Mouse (Mus musculus) midbrain, embryonic 12.5 days (tissue): ENCODE measurements around the gene Rtraf. TPM values are rescaled to one million over a fixed set of nuclear protein-coding genes. Genes with fewer than 3 reads are reported as not detected.

ENCODE experiments used
- ATAC-seq: fragments of 200-750 bp; cut with Nextera tagmentation; 2 replicates; pipeline ENCODE4 v1.8.0; 2017; ENCODE audit warnings: low read depth, moderate TSS enrichment, moderate library complexity; ENCODE audit not compliant: low FRiP score
- H3K27ac ChIP-seq: fragments of 300-500 bp; sonication (generic); replicated peaks from 2 replicates; pipeline ENCODE4 v1.5.1; 2016; ENCODE audit warnings: mild to moderate bottlenecking
- H3K27me3 ChIP-seq: fragments of 300-500 bp; sonication (generic); 2 replicates; pipeline ENCODE4 v1.6.1; 2016; ENCODE audit warnings: mild to moderate bottlenecking
- H3K36me3 ChIP-seq: fragments of 300-500 bp; sonication (generic); 2 replicates; pipeline ENCODE4 v1.6.1; 2016
- H3K4me1 ChIP-seq: fragments of 300-500 bp; sonication (generic); 2 replicates; pipeline ENCODE4 v1.6.1; 2016
- H3K4me2 ChIP-seq: fragments of 300-500 bp; sonication (generic); replicated peaks from 2 replicates; pipeline ENCODE4 v1.6.1; 2016; ENCODE audit warnings: mild to moderate bottlenecking, moderate library complexity
- H3K4me3 ChIP-seq: fragments of 300-500 bp; sonication (generic); 2 replicates; pipeline ENCODE4 v1.5.1; 2016; ENCODE audit warnings: mild to moderate bottlenecking
- H3K9ac ChIP-seq: fragments of 300-500 bp; sonication (generic); replicated peaks from 2 replicates; pipeline ENCODE4 v1.6.1; 2016; ENCODE audit warnings: mild to moderate bottlenecking, moderate library complexity
- H3K9me3 ChIP-seq: fragments of 300-500 bp; sonication (generic); 2 replicates; pipeline ENCODE4 v1.6.1; 2016; ENCODE audit warnings: mild to moderate bottlenecking
- WGBS: fragments of 180-500 bp; shearing (Covaris S2); methylation state at CpG from one replicate; pipeline ENCODE4 v1.1.7; 2016; 5-methylcytosine and 5-hydroxymethylcytosine counted together
- polyA plus RNA-seq: library from polyadenylated mRNA; unstranded; fragments of >200 nt; fragmentation: Nextera tagmentation; extraction: Ambion mirVana; gene quantifications from 2 replicates; pipeline ENCODE4 v1.2.1, GENCODE M21; 2016

The Rtraf gene
- polyA plus RNA-seq, 1 experiment from 2014 or later: 234 TPM

GRCm38 (mm10) chr14:19794881-19795280 lies 28.7 kb downstream of the Rtraf start:
- H3K36me3 ChIP-seq: no peaks in the 10 kb centered on the region
- H3K4me2 ChIP-seq: no peak overlapping the region
- H3K27me3 ChIP-seq: no peaks in the 10 kb centered on the region
- 75% methylated on average over 4 of the region's 4 CpGs for WGBS
- no peak for ATAC-seq
- no peak overlapping the region for H3K9ac ChIP-seq
- H3K4me3 ChIP-seq: no peak overlapping the region
- no peak overlapping the region for H3K27ac ChIP-seq
- no peaks in the 10 kb centered on the region for H3K9me3 ChIP-seq
- no peaks in the 10 kb centered on the region for H3K4me1 ChIP-seq

- H3K9me3 ChIP-seq: no peaks in the 10 kb centered on the region
- H3K36me3 ChIP-seq: no peaks in the 10 kb centered on the region
- H3K4me3 ChIP-seq: no peak overlapping the region
- H3K9ac ChIP-seq: no peak overlapping the region
- no peaks in the 10 kb centered on the region for H3K27me3 ChIP-seq
- H3K4me1 ChIP-seq: no peaks in the 10 kb centered on the region
- 79% methylated on average over 1 of the region's 1 CpGs for WGBS
- no peak overlapping the region for H3K4me2 ChIP-seq
- ATAC-seq: no peak
- no peak overlapping the region for H3K27ac ChIP-seq
These were observed 35.2 kb downstream of the Rtraf start for GRCm38 (mm10) chr14:19788443-19788842.

GRCm38 (mm10) chr14:19785797-19786588 lies 37.6 kb downstream of the Rtraf start:
- no peak overlapping the region for H3K4me3 ChIP-seq
- WGBS: 83% methylated on average over 9 of the region's 9 CpGs
- H3K4me1 ChIP-seq: no peaks in the 10 kb centered on the region
- ATAC-seq: no peak
- H3K27me3 ChIP-seq: no peaks in the 10 kb centered on the region
- H3K36me3 ChIP-seq: no peaks in the 10 kb centered on the region
- H3K9me3 ChIP-seq: no peaks in the 10 kb centered on the region
- H3K9ac ChIP-seq: no peak overlapping the region
- H3K4me2 ChIP-seq: no peak overlapping the region
- H3K27ac ChIP-seq: no peak overlapping the region

GRCm38 (mm10) chr14:19777945-19778344 lies 45.7 kb downstream of the Rtraf start:
- no peaks in the 10 kb centered on the region; the same call in 1 of the 2 replicates for H3K4me1 ChIP-seq
- H3K36me3 ChIP-seq: no peaks in the 10 kb centered on the region
- H3K4me3 ChIP-seq: no peak overlapping the region
- peaks cover 3% of the 10 kb centered on the region; the same call in 1 of the 2 replicates for H3K9me3 ChIP-seq
- H3K27me3 ChIP-seq: no peaks in the 10 kb centered on the region
- WGBS: 93% methylated on average over 13 of the region's 13 CpGs
- H3K27ac ChIP-seq: no peak overlapping the region
- no peak overlapping the region for H3K9ac ChIP-seq
- H3K4me2 ChIP-seq: no peak overlapping the region
- no peak for ATAC-seq

GRCm38 (mm10) chr14:19777365-19777764 lies 46.3 kb downstream of the Rtraf start:
- WGBS: 90% methylated on average over 6 of the region's 6 CpGs

GRCm38 (mm10) chr14:19776890-19777289 lies 46.7 kb downstream of the Rtraf start:
- Histone ChIP-seq H3K36me3 (no peaks in the 10 kb centered on the region), H3K27me3 (no peaks in the 10 kb centered on the region), H3K9me3 (peaks cover 3% of the 10 kb centered on the region; the same call in 1 of the 2 replicates), H3K9ac (no peak overlapping the region), H3K4me3 (no peak overlapping the region), H3K4me1 (no peaks in the 10 kb centered on the region; the same call in 1 of the 2 replicates), H3K27ac (no peak overlapping the region), H3K4me2 (no peak overlapping the region)
- ATAC-seq: no peak
- WGBS: 47% methylated on average over 6 of the region's 6 CpGs

More at GRCm38 (mm10) chr14:19777365-19777764, 46.3 kb downstream of the Rtraf start:
- no peaks in the 10 kb centered on the region for H3K27me3 ChIP-seq
- H3K4me2 ChIP-seq: no peak overlapping the region
- ATAC-seq: no peak
- no peaks in the 10 kb centered on the region for H3K36me3 ChIP-seq
- H3K9me3 ChIP-seq: peaks cover 3% of the 10 kb centered on the region; the same call in 1 of the 2 replicates
- H3K9ac ChIP-seq: no peak overlapping the region
- no peak overlapping the region for H3K4me3 ChIP-seq
- H3K27ac ChIP-seq: no peak overlapping the region
- no peaks in the 10 kb centered on the region; the same call in 1 of the 2 replicates for H3K4me1 ChIP-seq

GRCm38 (mm10) chr14:19776179-19776578 lies 47.4 kb downstream of the Rtraf start:
- H3K9ac ChIP-seq: no peak overlapping the region
- H3K36me3 ChIP-seq: no peaks in the 10 kb centered on the region
- no peaks in the 10 kb centered on the region for H3K27me3 ChIP-seq
- no peaks in the 10 kb centered on the region; the same call in 1 of the 2 replicates for H3K4me1 ChIP-seq
- no peak overlapping the region for H3K27ac ChIP-seq
- H3K4me3 ChIP-seq: no peak overlapping the region
- ATAC-seq: no peak
- WGBS: 94% methylated on average over 5 of the region's 5 CpGs
- peaks cover 3% of the 10 kb centered on the region; the same call in 1 of the 2 replicates for H3K9me3 ChIP-seq
- H3K4me2 ChIP-seq: no peak overlapping the region

- H3K27me3 ChIP-seq: no peaks in the 10 kb centered on the region
- no peak overlapping the region for H3K4me2 ChIP-seq
- ATAC-seq: no peak
- H3K27ac ChIP-seq: no peak overlapping the region
- H3K9ac ChIP-seq: no peak overlapping the region
- H3K36me3 ChIP-seq: no peaks in the 10 kb centered on the region
- H3K4me1 ChIP-seq: peaks cover 3% of the 10 kb centered on the region; the same call in 1 of the 2 replicates
- peaks cover 3% of the 10 kb centered on the region; the same call in 1 of the 2 replicates for H3K9me3 ChIP-seq
- 96% methylated on average over 4 of the region's 4 CpGs for WGBS
- no peak overlapping the region for H3K4me3 ChIP-seq
These were observed 48.1 kb downstream of the Rtraf start for GRCm38 (mm10) chr14:19775491-19775890.

GRCm38 (mm10) chr14:19774036-19774628 lies 49.5 kb downstream of the Rtraf start:
- H3K9me3 ChIP-seq: peaks cover 3% of the 10 kb centered on the region; the same call in 1 of the 2 replicates
- H3K9ac ChIP-seq: no peak overlapping the region
- H3K4me1 ChIP-seq: peaks cover 7% of the 10 kb centered on the region
- H3K36me3 ChIP-seq: no peaks in the 10 kb centered on the region
- no peak overlapping the region for H3K27ac ChIP-seq
- no peaks in the 10 kb centered on the region for H3K27me3 ChIP-seq
- H3K4me3 ChIP-seq: no peak overlapping the region
- no peak overlapping the region for H3K4me2 ChIP-seq
- WGBS: 79% methylated on average over 13 of the region's 13 CpGs
- ATAC-seq: no peak

GRCm38 (mm10) chr14:19771173-19771572 lies 52.5 kb downstream of the Rtraf start:
- Histone ChIP-seq H3K4me3 (no peak overlapping the region), H3K36me3 (no peaks in the 10 kb centered on the region), H3K9me3 (peaks cover under 1% of the 10 kb centered on the region; the same call in 1 of the 2 replicates), H3K27ac (no peak overlapping the region), H3K9ac (no peak overlapping the region), H3K4me2 (no peak overlapping the region), H3K27me3 (no peaks in the 10 kb centered on the region), H3K4me1 (peaks cover 19% of the 10 kb centered on the region)
- ATAC-seq: no peak
- 79% methylated on average over 7 of the region's 7 CpGs for WGBS

- H3K27me3 ChIP-seq: no peaks in the 10 kb centered on the region
- H3K4me3 ChIP-seq: no peak overlapping the region
- no peak overlapping the region for H3K9ac ChIP-seq
- peaks cover 27% of the 10 kb centered on the region for H3K4me1 ChIP-seq
- no peak overlapping the region for H3K27ac ChIP-seq
- no peak overlapping the region for H3K4me2 ChIP-seq
- H3K36me3 ChIP-seq: no peaks in the 10 kb centered on the region
- WGBS: 37% methylated on average over 6 of the region's 6 CpGs
- no peak for ATAC-seq
- no peaks in the 10 kb centered on the region for H3K9me3 ChIP-seq
These were observed 54.0 kb downstream of the Rtraf start for GRCm38 (mm10) chr14:19769441-19770200.

- Histone ChIP-seq H3K27ac (no peak overlapping the region), H3K36me3 (no peaks in the 10 kb centered on the region), H3K9ac (no peak overlapping the region), H3K9me3 (no peaks in the 10 kb centered on the region), H3K4me1 (peaks cover 27% of the 10 kb centered on the region), H3K4me2 (no peak overlapping the region), H3K27me3 (no peaks in the 10 kb centered on the region), H3K4me3 (no peak overlapping the region)
- WGBS: 92% methylated on average over 6 of the region's 6 CpGs
- ATAC-seq: no peak
These were observed 55.0 kb downstream of the Rtraf start for GRCm38 (mm10) chr14:19768648-19769047.
